Mouse (Mus musculus): ENCODE results near the gene Gal3st2.
"Not testable (repeated sequence)": the region's sequence is repeated elsewhere in the genome, so short reads cannot be mapped to it uniquely, and the experiment has no call there.

Gene Gal3st2

GRCm38 (mm10) chr1:93871594-93872105 lies 10.5 kb downstream of the Gal3st2 start:
- not testable (repeated sequence) for DNase-seq (ENCODE audit: low spot score)

- not testable (repeated sequence) for DNase-seq (ENCODE audit: low spot score)
These were observed 13.3 kb downstream of the Gal3st2 start for GRCm38 (mm10) chr1:93874405-93874804.

DNA sequence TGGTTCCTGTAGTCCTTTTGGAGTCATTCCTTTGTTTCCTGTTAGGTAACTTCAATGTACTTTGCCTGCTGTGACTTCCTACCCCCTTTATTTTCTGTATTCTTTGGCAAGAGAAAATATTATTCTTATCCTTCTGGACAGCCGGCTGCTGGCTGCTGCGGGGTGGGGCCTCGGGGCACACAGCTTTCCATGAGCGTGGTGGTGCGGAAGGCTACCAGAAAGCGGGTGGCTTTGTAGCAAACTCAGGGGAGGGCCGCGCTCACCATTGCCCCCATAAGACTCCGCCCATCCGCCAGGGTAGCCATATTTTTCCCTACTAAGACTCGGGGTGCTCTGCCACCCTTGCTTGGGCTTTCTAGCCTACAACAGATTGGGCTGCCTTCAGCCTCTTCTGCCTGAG lies 20.7 kb downstream of the Gal3st2 start:
- DNase-seq (ENCODE audit: low spot score), result not testable (repeated sequence)

DNA sequence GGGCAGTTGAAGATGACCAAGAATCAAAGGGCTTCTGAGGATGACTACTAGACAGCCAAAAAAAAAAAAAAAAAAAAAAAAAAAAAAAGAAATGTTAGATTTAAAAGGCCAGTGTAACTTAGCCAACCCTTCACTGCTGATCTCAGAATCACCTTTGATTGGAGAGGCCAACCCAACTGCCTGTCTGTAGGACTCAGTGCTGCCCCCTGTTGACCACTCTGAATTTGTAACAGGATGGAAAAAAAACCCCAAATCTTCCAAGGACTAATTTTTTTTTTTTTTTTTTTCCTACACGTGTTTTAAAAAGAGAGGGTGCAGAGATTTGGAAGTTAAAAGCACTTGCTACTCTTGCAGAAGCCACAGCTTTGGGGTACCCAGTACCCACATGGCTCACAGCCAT lies 29.8 kb downstream of the Gal3st2 start:
- not testable (repeated sequence) for DNase-seq (ENCODE audit: low spot score)

GRCm38 (mm10) chr1:93897395-93897794 lies 36.3 kb downstream of the Gal3st2 start:
- not testable (repeated sequence) for DNase-seq (ENCODE audit: low spot score)

DNA sequence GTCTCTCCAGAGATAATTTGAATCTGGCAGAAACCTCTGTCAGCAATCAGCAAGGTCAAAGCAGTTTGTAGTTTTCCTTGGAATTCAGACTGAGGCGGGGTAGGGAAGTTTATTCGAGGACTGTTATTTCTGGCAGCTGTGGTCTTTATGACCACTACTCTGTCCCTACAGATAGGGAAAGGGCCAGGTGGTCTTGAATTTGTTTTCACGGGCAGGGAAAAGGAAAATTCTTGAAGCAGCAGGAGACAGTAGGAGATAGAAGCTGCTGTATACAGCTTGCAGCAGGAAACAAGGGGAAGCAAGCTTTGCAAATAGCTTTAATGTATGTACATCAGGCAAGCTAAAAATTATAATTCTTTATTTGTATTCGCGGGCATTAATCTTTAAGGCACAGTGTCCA lies 40.2 kb downstream of the Gal3st2 start:
- DNase-seq (ENCODE audit: low spot score), result not testable (repeated sequence)

DNA sequence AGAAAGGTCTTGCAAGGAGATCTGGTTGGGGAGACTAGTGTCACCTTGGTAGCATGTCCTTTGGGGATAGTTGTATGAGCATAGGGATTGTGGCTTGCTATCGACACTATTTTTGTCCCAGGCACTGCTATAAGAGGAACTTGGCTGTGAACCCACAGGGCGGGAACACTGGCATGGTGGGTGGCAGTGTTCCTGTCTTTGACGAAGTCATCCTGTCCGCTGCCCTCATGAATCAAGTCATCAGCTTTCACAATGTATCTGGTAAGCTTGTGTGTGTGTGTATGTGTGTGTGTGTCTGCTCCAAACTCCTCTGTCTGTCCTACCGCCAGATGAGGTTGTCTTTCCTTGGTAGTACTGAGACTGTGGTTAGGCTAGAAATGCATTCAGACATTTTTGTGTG lies 45.6 kb downstream of the Gal3st2 start:
- DNase-seq (ENCODE audit: low spot score), result not testable (repeated sequence)

DNA sequence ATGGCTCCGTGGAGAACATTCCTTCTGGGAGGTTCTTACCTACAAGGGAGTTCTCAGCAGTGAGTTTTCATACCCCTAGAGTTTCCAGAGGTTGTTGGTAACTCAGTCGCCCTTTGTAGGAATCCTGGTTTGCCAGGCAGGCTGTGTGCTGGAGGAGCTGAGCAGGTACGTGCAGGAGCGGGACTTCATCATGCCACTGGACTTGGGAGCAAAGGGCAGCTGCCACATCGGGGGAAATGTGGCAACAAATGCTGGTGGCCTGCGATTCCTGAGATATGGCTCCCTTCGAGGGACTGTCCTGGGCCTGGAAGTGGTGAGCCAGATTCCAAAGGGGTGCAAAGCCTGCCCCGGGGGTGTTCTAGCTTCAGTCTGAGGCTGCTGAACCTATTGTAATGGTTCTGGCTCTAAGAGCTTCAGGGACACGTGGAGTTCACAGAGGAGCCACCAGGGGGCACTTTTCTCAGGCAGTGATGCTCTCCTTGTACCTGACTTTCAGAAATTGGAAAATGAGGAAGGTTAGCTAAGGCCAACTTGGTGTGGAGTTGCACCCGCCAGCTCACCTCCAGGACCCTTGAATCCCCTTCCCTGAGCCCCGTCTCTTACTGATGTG lies 48.0 kb downstream of the Gal3st2 start:
- DNase-seq (ENCODE audit: low spot score), result not testable (repeated sequence)

DNA sequence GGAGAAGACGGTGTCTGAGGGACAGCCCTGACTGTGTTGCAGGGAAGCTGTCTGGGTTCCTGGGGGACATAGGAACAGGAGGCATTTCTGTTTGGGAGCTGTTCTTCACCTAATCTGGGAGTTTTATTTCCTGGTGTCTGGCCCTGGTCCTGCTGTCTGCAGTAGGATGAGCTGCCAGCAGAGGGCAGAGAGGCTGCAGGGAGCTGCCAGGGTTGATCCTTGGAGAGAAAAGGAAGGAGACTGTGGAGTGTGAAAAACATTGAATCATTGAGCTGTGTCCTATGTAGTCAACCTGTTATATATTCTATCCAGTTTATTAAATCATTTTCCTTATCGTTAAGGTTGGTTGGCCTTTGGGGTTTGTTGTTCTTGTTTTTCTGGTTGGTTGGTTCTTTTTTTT lies 50.8 kb downstream of the Gal3st2 start:
- DNase-seq (ENCODE audit: low spot score), result not testable (repeated sequence)

DNA sequence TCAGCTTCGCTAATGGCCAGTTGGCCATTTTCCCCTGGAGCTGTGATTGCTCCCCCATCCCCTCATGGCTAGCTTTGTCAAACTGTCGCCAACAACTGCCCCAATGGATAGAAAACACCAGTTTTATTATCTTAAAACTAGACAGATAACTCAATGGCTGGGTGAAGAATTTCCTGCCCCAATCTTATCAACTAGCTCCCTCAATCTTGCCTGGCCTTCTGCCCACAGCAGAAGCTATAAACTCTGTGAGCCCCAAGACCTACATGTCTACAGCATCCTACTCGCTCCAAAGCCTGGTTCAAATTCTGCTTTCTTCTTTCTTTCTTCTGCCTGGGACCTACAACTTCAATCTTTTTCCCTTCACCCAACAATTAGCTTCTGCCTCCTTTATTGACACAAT lies 56.1 kb downstream of the Gal3st2 start:
- not testable (repeated sequence) for DNase-seq (ENCODE audit: low spot score)

DNA sequence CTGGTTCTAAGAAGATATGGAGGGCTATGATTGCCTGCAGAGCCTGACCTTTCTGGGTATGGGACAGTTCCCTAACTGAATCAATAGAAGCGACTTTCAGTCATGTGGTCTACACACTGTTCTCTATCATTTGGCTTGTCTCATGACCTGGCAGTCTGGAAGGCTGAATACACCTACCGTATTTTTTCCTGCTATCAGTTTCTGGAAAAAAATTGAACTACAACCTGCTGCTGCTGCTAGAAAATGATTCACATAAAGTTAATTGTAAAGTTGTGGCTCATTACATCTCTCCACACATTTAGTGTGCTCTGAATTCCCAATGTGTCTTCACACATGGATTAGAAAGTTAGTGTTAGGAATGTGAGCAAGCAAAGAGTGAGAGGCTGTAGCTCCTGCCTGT lies 56.9 kb downstream of the Gal3st2 start, which contains the start of gene Gal3st2b:
Gal3st2b (plus strand) TSS at position 301 of the 400 bp plus-strand sequence.
- not testable (repeated sequence) for DNase-seq (ENCODE audit: low spot score)

GRCm38 (mm10) chr1:93918775-93919174 lies 57.7 kb downstream of the Gal3st2 start:
- not testable (repeated sequence) for DNase-seq (ENCODE audit: low spot score)

- not testable (repeated sequence) for DNase-seq (ENCODE audit: low spot score)
These were observed 58.2 kb downstream of the Gal3st2 start for GRCm38 (mm10) chr1:93919321-93919720.

DNA sequence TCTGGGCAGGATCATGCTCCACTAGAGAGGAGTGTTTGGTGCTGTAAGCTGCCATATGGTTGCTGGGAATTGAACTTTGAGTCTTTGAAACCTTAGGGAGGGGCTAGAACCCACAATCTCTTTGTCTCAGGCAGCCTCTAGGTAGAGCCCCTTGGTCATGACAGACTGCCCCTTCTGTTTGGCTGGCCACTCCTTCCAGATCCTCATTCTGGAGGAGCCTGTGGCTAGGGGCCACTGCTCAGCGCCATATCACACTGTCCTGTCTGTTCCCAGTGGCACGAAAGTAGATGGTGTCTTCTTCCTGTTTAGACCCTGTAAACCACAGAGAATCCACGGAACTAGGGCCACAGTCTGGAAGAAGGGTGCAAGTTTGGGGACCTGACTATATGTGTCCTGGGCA lies 61.5 kb downstream of the Gal3st2 start:
- DNase-seq (ENCODE audit: low spot score), result not testable (repeated sequence)

DNA sequence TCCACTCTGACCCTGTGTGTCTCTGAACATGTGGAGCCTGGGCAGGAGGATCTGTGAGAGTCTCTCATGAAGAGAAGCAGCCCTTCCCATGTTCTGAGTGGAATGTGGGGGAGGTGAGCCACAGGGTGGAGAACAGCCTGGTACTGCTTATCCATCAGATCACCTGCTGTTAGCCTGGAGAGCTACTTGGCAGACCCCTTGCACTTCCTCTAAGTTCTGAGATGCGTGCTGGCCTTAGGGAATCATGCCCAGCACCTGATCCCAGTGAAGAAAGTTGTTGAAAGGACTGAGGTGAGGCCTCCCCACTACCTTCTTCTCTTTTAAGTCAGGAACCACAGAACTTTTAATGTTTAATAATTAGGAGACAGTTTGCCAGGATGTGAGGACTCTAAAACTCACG lies 62.0 kb downstream of the Gal3st2 start:
- not testable (repeated sequence) for DNase-seq (ENCODE audit: low spot score)
